Mouse (Mus musculus) hindbrain, embryonic 12.5 days (tissue): ENCODE data around the gene Arhgef11. TPM values are rescaled to one million over a fixed set of nuclear protein-coding genes. Genes with fewer than 3 reads are reported as not detected.
"Not testable (repeated sequence)": the region's sequence is repeated elsewhere in the genome, so short reads cannot be mapped to it uniquely, and the experiment has no call there.

Source experiments
- ATAC-seq: fragments of 200-750 bp; cut with Nextera tagmentation; 2 replicates; pipeline ENCODE4 v1.8.0; 2017; ENCODE audit warnings: moderate TSS enrichment; ENCODE audit not compliant: low FRiP score
- H3K27ac ChIP-seq: fragments of 300-500 bp; sonication (generic); 2 replicates; pipeline ENCODE4 v1.5.1; 2016; ENCODE audit warnings: mild to moderate bottlenecking
- H3K27me3 ChIP-seq: fragments of 300-500 bp; sonication (generic); 2 replicates; pipeline ENCODE4 v1.6.1; 2016; ENCODE audit warnings: mild to moderate bottlenecking
- H3K36me3 ChIP-seq: fragments of 300-500 bp; sonication (generic); 2 replicates; pipeline ENCODE4 v1.6.1; 2016; ENCODE audit warnings: mild to moderate bottlenecking
- H3K4me1 ChIP-seq: fragments of 300-500 bp; sonication (generic); 2 replicates; pipeline ENCODE4 v1.6.1; 2016
- H3K4me2 ChIP-seq: fragments of 300-500 bp; sonication (generic); replicated peaks from 2 replicates; pipeline ENCODE4 v1.6.1; 2016; ENCODE audit warnings: mild to moderate bottlenecking
- H3K4me3 ChIP-seq: fragments of 300-500 bp; sonication (generic); 2 replicates; pipeline ENCODE4 v1.5.1; 2016; ENCODE audit warnings: mild to moderate bottlenecking
- H3K9ac ChIP-seq: fragments of 300-500 bp; sonication (generic); 2 replicates; pipeline ENCODE4 v1.6.1; 2016; ENCODE audit warnings: mild to moderate bottlenecking, moderate library complexity
- H3K9me3 ChIP-seq: fragments of 300-500 bp; sonication (generic); replicated peaks from 2 replicates; pipeline ENCODE4 v1.6.1; 2016; ENCODE audit warnings: mild to moderate bottlenecking
- WGBS: fragments of 180-500 bp; shearing (Covaris S2); methylation state at CpG from one replicate; pipeline ENCODE4 v1.1.7; 2016; 5-methylcytosine and 5-hydroxymethylcytosine counted together
- polyA plus RNA-seq: library from polyadenylated mRNA; unstranded; fragments of >200 nt; fragmentation: Nextera tagmentation; extraction: Ambion mirVana; gene quantifications from 2 replicates; pipeline ENCODE4 v1.2.1, GENCODE M21; 2016

Arhgef11 gene
- polyA plus RNA-seq = 28.0 and 29.2 TPM in 2 replicates

- Histone ChIP-seq H3K4me3 (peak within 1 kb of the TSS; percentile 59), H3K27me3 (no peaks in the 10 kb centered on the region), H3K4me2 (peak within 1 kb of the TSS; percentile 99), H3K9me3 (no peaks in the 10 kb centered on the region), H3K4me1 (peaks cover 35% of the 10 kb centered on the region), H3K27ac (peak within 1 kb of the TSS; percentile 89), H3K36me3 (no peaks in the 10 kb centered on the region), H3K9ac (peak within 1 kb of the TSS; percentile 79)
- 1% methylated on average over 90 of the region's 101 CpGs for WGBS
- peak; percentile 91 for ATAC-seq
Measured at GRCm38 (mm10) chr3:87616957-87617810, at the start of gene Arhgef11. Gene Arhgef11 (plus strand): TSS chr3:87617559.

GRCm38 (mm10) chr3:87568681-87569080 is 48.7 kb upstream of the Arhgef11 start:
- WGBS = 98% methylated on average over 5 of the region's 5 CpGs
- no peak overlapping the region for H3K4me2 ChIP-seq
- H3K36me3 ChIP-seq = no peaks in the 10 kb centered on the region

GRCm38 (mm10) chr3:87575766-87576165 is 41.6 kb upstream of the Arhgef11 start:
- Histone ChIP-seq H3K4me2 (no peak overlapping the region), H3K27ac (no peak overlapping the region), H3K9me3 (no peaks in the 10 kb centered on the region), H3K4me1 (no peaks in the 10 kb centered on the region), H3K9ac (no peak overlapping the region), H3K4me3 (no peak overlapping the region), H3K27me3 (no peaks in the 10 kb centered on the region), H3K36me3 (no peaks in the 10 kb centered on the region)
- WGBS = 34% methylated on average over 6 of the region's 6 CpGs
- ATAC-seq = no peak

More at GRCm38 (mm10) chr3:87568681-87569080, 48.7 kb upstream of the Arhgef11 start:
- Histone ChIP-seq H3K9ac (no peak overlapping the region), H3K27me3 (no peaks in the 10 kb centered on the region), H3K4me1 (peaks cover 15% of the 10 kb centered on the region), H3K9me3 (no peaks in the 10 kb centered on the region), H3K4me3 (no peak overlapping the region), H3K27ac (no peak overlapping the region)
- no peak for ATAC-seq

- 85% methylated on average over 4 of the region's 4 CpGs for WGBS
- no peak overlapping the region for H3K9ac ChIP-seq
- ATAC-seq = no peak
Measured at GRCm38 (mm10) chr3:87582259-87582658, 35.1 kb upstream of the Arhgef11 start.

GRCm38 (mm10) chr3:87593793-87594192 is 23.6 kb upstream of the Arhgef11 start:
- no peak overlapping the region for H3K27ac ChIP-seq
- WGBS = 79% methylated on average over 5 of the region's 5 CpGs

More at GRCm38 (mm10) chr3:87582259-87582658, 35.1 kb upstream of the Arhgef11 start:
- Histone ChIP-seq H3K4me3 (no peak overlapping the region), H3K27me3 (no peaks in the 10 kb centered on the region), H3K27ac (no peak overlapping the region), H3K36me3 (no peaks in the 10 kb centered on the region), H3K9me3 (no peaks in the 10 kb centered on the region; the same call in 1 of the 2 replicates), H3K4me1 (no peaks in the 10 kb centered on the region), H3K4me2 (no peak overlapping the region)

GRCm38 (mm10) chr3:87595328-87595727 is 22.0 kb upstream of the Arhgef11 start:
- 77% methylated on average over 4 of the region's 4 CpGs for WGBS
- H3K27me3 ChIP-seq = not testable (repeated sequence)

More at GRCm38 (mm10) chr3:87593793-87594192, 23.6 kb upstream of the Arhgef11 start:
- no peaks in the 10 kb centered on the region for H3K9me3 ChIP-seq
- no peaks in the 10 kb centered on the region for H3K27me3 ChIP-seq
- H3K4me2 ChIP-seq = no peak overlapping the region
- no peak overlapping the region for H3K9ac ChIP-seq
- no peaks in the 10 kb centered on the region for H3K36me3 ChIP-seq
- no peaks in the 10 kb centered on the region for H3K4me1 ChIP-seq
- no peak overlapping the region for H3K4me3 ChIP-seq
- ATAC-seq = no peak

GRCm38 (mm10) chr3:87601077-87601476 is 16.3 kb upstream of the Arhgef11 start:
- H3K27me3 ChIP-seq, H3K4me2 ChIP-seq, H3K36me3 ChIP-seq, H3K4me1 ChIP-seq, H3K4me3 ChIP-seq, H3K9ac ChIP-seq, ATAC-seq, H3K27ac ChIP-seq: not testable (repeated sequence)
- 93% methylated on average over 15 of the region's 15 CpGs for WGBS
- H3K9me3 ChIP-seq = peaks cover 28% of the 10 kb centered on the region

More at GRCm38 (mm10) chr3:87595328-87595727, 22.0 kb upstream of the Arhgef11 start:
- not testable (repeated sequence) for H3K9me3 ChIP-seq, H3K36me3 ChIP-seq, H3K27ac ChIP-seq, H3K4me1 ChIP-seq, H3K9ac ChIP-seq, H3K4me2 ChIP-seq, ATAC-seq, H3K4me3 ChIP-seq

GRCm38 (mm10) chr3:87616354-87616753 is 1.0 kb upstream of the Arhgef11 start:
- Histone ChIP-seq H3K4me2 (peak overlapping the region; percentile 99), H3K9me3 (no peaks in the 10 kb centered on the region), H3K36me3 (no peaks in the 10 kb centered on the region), H3K27me3 (no peaks in the 10 kb centered on the region), H3K4me1 (peaks cover 33% of the 10 kb centered on the region), H3K27ac (peak overlapping the region; percentile 89; the same call in 1 of the 2 replicates), H3K9ac (0 out of 2 replicates have a peak overlapping the region, but pooled peaks have one; percentile 79), H3K4me3 (no peak overlapping the region)
- 65% methylated on average over 4 of the region's 4 CpGs for WGBS
- no peak for ATAC-seq

GRCm38 (mm10) chr3:87617811-87618130 is 412 bp downstream of the Arhgef11 start:
- peak overlapping the region; percentile 59 for H3K4me3 ChIP-seq
- ATAC-seq = no peak
- H3K27ac ChIP-seq = peak overlapping the region; percentile 89
- peak overlapping the region; percentile 79 for H3K9ac ChIP-seq
- WGBS = 1% methylated on average over 6 of the region's 6 CpGs
- H3K4me2 ChIP-seq = peak overlapping the region; percentile 99
- no peaks in the 10 kb centered on the region for H3K9me3 ChIP-seq
- H3K36me3 ChIP-seq = no peaks in the 10 kb centered on the region
- no peaks in the 10 kb centered on the region for H3K27me3 ChIP-seq
- peaks cover 35% of the 10 kb centered on the region for H3K4me1 ChIP-seq

GRCm38 (mm10) chr3:87618240-87618639 is 881 bp downstream of the Arhgef11 start:
- Histone ChIP-seq H3K27me3 (no peaks in the 10 kb centered on the region), H3K4me2 (peak overlapping the region; percentile 99), H3K4me1 (peaks cover 35% of the 10 kb centered on the region), H3K4me3 (peak overlapping the region; percentile 59), H3K9ac (peak overlapping the region; percentile 79), H3K9me3 (no peaks in the 10 kb centered on the region), H3K36me3 (no peaks in the 10 kb centered on the region), H3K27ac (0 out of 2 replicates have a peak overlapping the region, but pooled peaks have one; percentile 89)
- ATAC-seq = no peak
- 8% methylated on average over 3 of the region's 3 CpGs for WGBS

GRCm38 (mm10) chr3:87618981-87619710 is 1.8 kb downstream of the Arhgef11 start:
- Histone ChIP-seq H3K27ac (no peak overlapping the region), H3K9me3 (no peaks in the 10 kb centered on the region), H3K4me2 (peak overlapping the region; percentile 99), H3K36me3 (no peaks in the 10 kb centered on the region), H3K4me3 (peak overlapping the region; percentile 59), H3K9ac (peak overlapping the region; percentile 79), H3K4me1 (peaks cover 35% of the 10 kb centered on the region), H3K27me3 (no peaks in the 10 kb centered on the region)
- ATAC-seq = no peak
- 59% methylated on average over 5 of the region's 5 CpGs for WGBS

GRCm38 (mm10) chr3:87620218-87620891 is 3.0 kb downstream of the Arhgef11 start:
- peaks cover 35% of the 10 kb centered on the region for H3K4me1 ChIP-seq

More at GRCm38 (mm10) chr3:87620218-87620891, 3.0 kb downstream of the Arhgef11 start:
- Histone ChIP-seq H3K4me2 (peak overlapping the region; percentile 99), H3K4me3 (peak overlapping the region; percentile 59), H3K9ac (peak overlapping the region; percentile 53), H3K9me3 (no peaks in the 10 kb centered on the region), H3K36me3 (no peaks in the 10 kb centered on the region), H3K27me3 (no peaks in the 10 kb centered on the region), H3K27ac (no peak overlapping the region)
- 73% methylated on average over 7 of the region's 7 CpGs for WGBS
- no peak for ATAC-seq
